Mouse (Mus musculus): Measurements from ENCODE around the gene Gls. TPM values are rescaled to one million over a fixed set of nuclear protein-coding genes. Genes with fewer than 3 reads are reported as not detected.

Gls gene
- polyA plus RNA-seq, 2 experiments: 44.9 to 126 TPM

DNA sequence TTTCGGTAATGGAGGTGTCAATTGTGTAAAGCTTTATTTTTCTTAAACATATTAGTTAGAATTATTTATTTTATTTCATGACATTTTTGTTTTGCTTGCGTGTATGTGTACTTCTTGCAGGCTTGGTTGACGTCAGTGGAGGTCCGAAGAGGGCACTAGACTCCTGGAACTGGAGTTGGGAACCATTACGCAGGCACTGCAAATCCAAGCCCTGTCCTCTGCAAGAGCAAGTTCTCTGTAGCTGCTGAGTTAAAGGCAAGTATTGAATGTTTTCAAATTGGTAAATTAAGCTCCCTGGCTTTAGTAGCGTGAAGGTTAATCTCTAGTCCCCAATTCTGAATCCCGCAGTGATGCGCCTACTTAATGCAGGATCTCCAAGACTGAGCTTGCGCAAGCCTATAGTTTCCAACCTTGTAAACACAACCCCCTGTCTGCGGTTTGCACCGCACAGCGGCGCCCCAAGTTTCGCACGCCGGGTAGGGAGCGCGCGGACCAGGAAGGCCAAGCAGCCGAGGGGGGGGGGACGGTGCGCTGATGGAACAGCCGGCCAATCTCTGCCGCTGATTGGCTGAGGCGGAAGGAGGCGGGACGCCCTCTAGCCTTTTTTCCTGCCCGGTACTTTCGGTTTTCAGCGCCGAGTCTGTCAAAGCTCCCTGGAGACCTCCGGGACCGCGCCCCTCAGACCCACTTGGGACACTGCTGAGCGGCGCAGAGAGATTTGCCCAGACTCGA is 114.0 kb downstream of the Gls start, which contains the start of gene Stat1:
Stat1 (plus strand) TSS at position 581 of the 732 bp plus-strand sequence.
- Histone ChIP-seq H3K4me2 (replicated peaks; ENCODE audit: low read depth, low read length, severe bottlenecking) (peak within 1 kb of the TSS; percentile 75), H3K27ac (replicated peaks; ENCODE audit: low read depth, low read length) (peak within 1 kb of the TSS; percentile 77), H3K9ac (ENCODE audit: low read depth, low read length, severe bottlenecking) (peak within 1 kb of the TSS; percentile 75), H3K4me1 (ENCODE audit: control insufficient read depth, insufficient read depth, low read length) (0 out of 2 replicates have a peak, but pooled peaks cover 4% of the 10 kb centered on the region), H3K4me3 (replicated peaks; ENCODE audit: low read length) (peak within 1 kb of the TSS; percentile 93), H3K27me3 (ENCODE audit: control insufficient read depth, insufficient read depth, low read length) (no peaks in the 10 kb centered on the region), H3K36me3 (ENCODE audit: control insufficient read depth, insufficient read depth, low read length) (peaks cover 3% of the 10 kb centered on the region; the same call in 1 of the 2 replicates), H3K9me3 (ENCODE audit: control insufficient read depth, low read length) (no peaks in the 10 kb centered on the region)
- WGBS: 5% methylated on average over 33 of the region's 37 CpGs
- DNase-seq (ENCODE audit: low spot score): peak; percentile 94
- 0 out of 2 replicates have a peak, but pooled peaks have one; percentile 51 for TF ChIP-seq POLR2A (IDR thresholded peaks at IDR 0.05; ENCODE audit: borderline replicate concordance, extremely low read depth, insufficient read depth, insufficient read length)
- peak; percentile 96 for ATAC-seq (ENCODE audit: low FRiP score, low read depth)

- no peaks in the 10 kb centered on the region for H3K36me3 ChIP-seq (ENCODE audit: control insufficient read depth, insufficient read depth, low read length)
- H3K9me3 ChIP-seq (ENCODE audit: control insufficient read depth, low read length): no peaks in the 10 kb centered on the region
- ATAC-seq (ENCODE audit: low FRiP score, low read depth) (no peak), DNase-seq (ENCODE audit: low spot score) (no peak)
- no peak for TF ChIP-seq POLR2A (IDR thresholded peaks at IDR 0.05; ENCODE audit: borderline replicate concordance, extremely low read depth, insufficient read depth, insufficient read length)
- H3K27ac ChIP-seq (replicated peaks; ENCODE audit: low read depth, low read length): no peak overlapping the region
- no peak overlapping the region for H3K9ac ChIP-seq (ENCODE audit: low read depth, low read length, severe bottlenecking)
- H3K4me1 ChIP-seq (ENCODE audit: control insufficient read depth, insufficient read depth, low read length): peaks cover 4% of the 10 kb centered on the region; the same call in 1 of the 2 replicates
- H3K4me3 ChIP-seq (replicated peaks; ENCODE audit: low read length): no peak overlapping the region
- WGBS: 84% methylated on average over 1 of the region's 1 CpGs
- H3K27me3 ChIP-seq (ENCODE audit: control insufficient read depth, insufficient read depth, low read length): no peaks in the 10 kb centered on the region
- no peak overlapping the region for H3K4me2 ChIP-seq (replicated peaks; ENCODE audit: low read depth, low read length, severe bottlenecking)
These were observed 115.3 kb downstream of the Gls start for GRCm38 (mm10) chr1:52117777-52118176.

GRCm38 (mm10) chr1:52116441-52116840 is 116.6 kb downstream of the Gls start:
- WGBS: 79% methylated on average over 3 of the region's 3 CpGs

DNA sequence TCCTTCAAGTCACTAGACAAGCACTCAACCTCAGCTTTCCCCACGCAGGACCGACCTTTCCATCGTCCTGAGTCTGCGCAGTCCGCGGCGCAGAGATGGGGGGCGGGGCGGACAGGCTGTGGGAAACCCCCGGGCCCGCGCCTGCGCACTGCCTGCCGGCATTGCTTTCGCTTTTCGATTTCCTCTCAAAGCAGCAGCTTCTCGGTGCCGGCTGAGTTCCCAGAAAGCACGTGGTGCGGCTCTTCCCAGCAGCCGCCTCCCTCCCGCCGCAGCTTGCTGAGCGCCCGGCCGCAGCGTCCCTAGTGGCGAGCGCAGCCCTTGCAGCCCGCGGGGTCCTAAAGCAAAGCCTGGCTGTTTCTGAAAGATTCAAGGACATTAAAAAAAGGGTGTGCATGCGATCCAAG is 119.4 kb downstream of the Gls start:
- Histone ChIP-seq H3K4me3 (replicated peaks; ENCODE audit: low read length) (peak overlapping the region; percentile 28), H3K9me3 (ENCODE audit: control insufficient read depth, low read length) (no peaks in the 10 kb centered on the region), H3K36me3 (ENCODE audit: control insufficient read depth, insufficient read depth, low read length) (no peaks in the 10 kb centered on the region), H3K4me2 (replicated peaks; ENCODE audit: low read depth, low read length, severe bottlenecking) (peak overlapping the region; percentile 57), H3K9ac (ENCODE audit: low read depth, low read length, severe bottlenecking) (peak overlapping the region; percentile 40), H3K4me1 (ENCODE audit: control insufficient read depth, insufficient read depth, low read length) (peaks cover 1% of the 10 kb centered on the region; the same call in 1 of the 2 replicates), H3K27me3 (ENCODE audit: control insufficient read depth, insufficient read depth, low read length) (no peaks in the 10 kb centered on the region), H3K27ac (replicated peaks; ENCODE audit: low read depth, low read length) (peak overlapping the region; percentile 22)
- TF ChIP-seq POLR2A (IDR thresholded peaks at IDR 0.05; ENCODE audit: borderline replicate concordance, extremely low read depth, insufficient read depth, insufficient read length): peak; percentile 58; the same call in 1 of the 2 replicates
- WGBS: under 1% methylated on average over 27 of the region's 32 CpGs
- ATAC-seq (ENCODE audit: low FRiP score, low read depth) (peak; percentile 98), DNase-seq (ENCODE audit: low spot score) (peak; percentile 97)

More at GRCm38 (mm10) chr1:52116441-52116840, 116.6 kb downstream of the Gls start:
- no peak for ATAC-seq (ENCODE audit: low FRiP score, low read depth)
- H3K4me1 ChIP-seq (ENCODE audit: control insufficient read depth, insufficient read depth, low read length): peaks cover 4% of the 10 kb centered on the region; the same call in 1 of the 2 replicates
- no peak overlapping the region for H3K27ac ChIP-seq (replicated peaks; ENCODE audit: low read depth, low read length)
- no peaks in the 10 kb centered on the region for H3K9me3 ChIP-seq (ENCODE audit: control insufficient read depth, low read length)
- DNase-seq (ENCODE audit: low spot score): no peak
- no peak overlapping the region for H3K9ac ChIP-seq (ENCODE audit: low read depth, low read length, severe bottlenecking)
- no peak overlapping the region for H3K4me3 ChIP-seq (replicated peaks; ENCODE audit: low read length)
- no peaks in the 10 kb centered on the region for H3K27me3 ChIP-seq (ENCODE audit: control insufficient read depth, insufficient read depth, low read length)
- H3K4me2 ChIP-seq (replicated peaks; ENCODE audit: low read depth, low read length, severe bottlenecking): no peak overlapping the region
- no peaks in the 10 kb centered on the region for H3K36me3 ChIP-seq (ENCODE audit: control insufficient read depth, insufficient read depth, low read length)
- no peak for TF ChIP-seq POLR2A (IDR thresholded peaks at IDR 0.05; ENCODE audit: borderline replicate concordance, extremely low read depth, insufficient read depth, insufficient read length)

Other genes with a start within 250 kb of the Gls start
- gene Stat4, start 246.1 kb downstream of the Gls start, polyA plus RNA-seq (2012; rRNA removed): 0.44 and 0.60 TPM in 2 replicates
- 0.51 and 2.1 TPM in 2 replicates for gene Stat4, start 246.1 kb downstream of the Gls start, polyA plus RNA-seq (2014; fragmentation: Nextera tagmentation; extraction: Ambion mirVana)
- 12.9 and 14.8 TPM in 2 replicates for gene Stat1, start 113.8 kb downstream of the Gls start, polyA plus RNA-seq (2012; rRNA removed)
- 20.6 and 25.6 TPM in 2 replicates for gene Stat1, start 113.8 kb downstream of the Gls start, polyA plus RNA-seq (2014; fragmentation: Nextera tagmentation; extraction: Ambion mirVana)